8 mouse cellular contexts compared by ENCODE assay signal in the genomic region with DNA sequence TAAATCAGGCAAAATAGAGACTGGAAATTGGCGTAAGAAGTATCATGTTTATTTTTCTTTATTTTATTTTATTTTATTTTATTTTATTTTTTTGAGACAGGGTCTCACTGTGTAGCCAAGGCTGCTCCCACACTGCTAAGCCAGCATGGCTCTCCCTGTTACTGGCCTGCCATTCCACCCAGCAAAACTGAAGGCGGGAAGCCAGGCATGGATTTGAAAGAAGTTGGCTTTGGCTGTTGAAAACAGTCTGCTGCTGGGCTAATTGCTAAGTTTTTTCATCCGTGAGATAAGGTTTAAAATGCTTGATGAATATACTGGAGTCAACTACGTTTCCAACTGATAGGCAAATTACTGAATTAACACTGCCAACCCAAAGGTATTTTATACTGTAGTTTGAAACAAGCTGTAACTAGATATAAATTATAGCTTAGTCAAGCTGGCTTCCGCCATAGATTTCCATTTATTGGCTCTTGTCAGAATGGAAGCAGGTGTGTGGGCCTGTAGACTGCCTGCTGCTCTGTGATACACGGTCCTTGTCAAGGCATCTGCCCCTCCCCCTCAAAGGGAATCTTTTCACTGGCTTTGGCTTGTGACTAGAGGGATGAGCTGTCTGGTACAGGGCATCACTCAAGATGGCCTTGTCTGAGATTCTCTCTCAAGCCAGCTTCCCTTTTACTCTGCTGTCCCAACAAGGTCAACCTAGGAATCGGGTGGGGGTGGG. TPM values are rescaled to one million over a fixed set of nuclear protein-coding genes. Genes with fewer than 3 reads are reported as not detected.
A peak's percentile ranks its signal among the peaks of the same experiment; 100 is the strongest.
DNase-seq lines count a peak whose midpoint lies in the region; ATAC-seq and TF ChIP-seq lines count a peak whose summit lies in the region.

No protein-coding gene starts in this region.

- H3K9me3 ChIP-seq in hindbrain, embryonic 14.5 days (ENCODE audit: control insufficient read depth, low read length): no peaks in the 10 kb centered on the region
- no peaks in the 10 kb centered on the region for H3K9me3 ChIP-seq in neural tube, embryonic 12.5 days

- peaks cover 12% of the 10 kb centered on the region for H3K4me1 ChIP-seq in liver, adult 2 months (ENCODE audit: control insufficient read depth, insufficient read depth, low read length)
- H3K4me1 ChIP-seq in hindbrain, embryonic 14.5 days (replicated peaks; ENCODE audit: control insufficient read depth, insufficient read depth, low read length): peaks cover 66% of the 10 kb centered on the region
- H3K4me1 ChIP-seq in neural tube, embryonic 12.5 days: peaks cover 72% of the 10 kb centered on the region

- no peak for TF ChIP-seq CTCF in liver, adult 2 months (IDR thresholded peaks at IDR 0.05; ENCODE audit: low read depth, low read length)

- peak overlapping the region; percentile 61 for H3K4me2 ChIP-seq in hindbrain, embryonic 14.5 days (replicated peaks)
- H3K4me2 ChIP-seq in neural tube, embryonic 12.5 days (replicated peaks): peak overlapping the region; percentile 83

- TF ChIP-seq POLR2A in liver, adult 2 months (IDR thresholded peaks at IDR 0.05; ENCODE audit: extremely low read depth, insufficient read depth, low read length): no peak

- no peak for ATAC-seq in hindbrain, embryonic 14.5 days (ENCODE audit: low FRiP score)
- peak; percentile 57 for ATAC-seq in neural tube, embryonic 12.5 days (ENCODE audit: low FRiP score, low read depth)
- ATAC-seq in megakaryocyte, adult 5-6 weeks (ENCODE audit: poor library complexity, severe bottlenecking): no peak
- no peak for ATAC-seq in frontal cortex, adult (ENCODE audit: low TSS enrichment)

- DNase-seq in liver, adult 2 months (ENCODE audit: extremely low read depth, low read depth, low spot score): no peak
- DNase-seq in liver: no peak
- DNase-seq in embryo, embryonic 10.5 days (ENCODE audit: low spot score): peak; percentile 79
- DNase-seq in hindbrain, embryonic 14.5 days (ENCODE audit: low spot score): peak; percentile 66
- DNase-seq in ovary, postnatal 10 days (ENCODE audit: low spot score): no peak

- H3K9ac ChIP-seq in liver, adult 2 months (ENCODE audit: low read depth, low read length): peak overlapping the region; percentile 45; the same call in 1 of the 2 replicates
- H3K9ac ChIP-seq in hindbrain, embryonic 14.5 days: peak overlapping the region; percentile 88
- peak overlapping the region; percentile 95 for H3K9ac ChIP-seq in neural tube, embryonic 12.5 days

- peaks cover 6% of the 10 kb centered on the region; the same call in 1 of the 2 replicates for H3K36me3 ChIP-seq in liver, adult 2 months (ENCODE audit: control insufficient read depth, insufficient read depth, low read length)
- no peaks in the 10 kb centered on the region for H3K36me3 ChIP-seq in hindbrain, embryonic 14.5 days (replicated peaks; ENCODE audit: control insufficient read depth, insufficient read depth)
- no peaks in the 10 kb centered on the region for H3K36me3 ChIP-seq in neural tube, embryonic 12.5 days

- H3K79me2 ChIP-seq in liver, adult 2 months (ENCODE audit: control insufficient read depth, insufficient read depth, low read length): peaks cover 15% of the 10 kb centered on the region; the same call in 1 of the 2 replicates

- 0 out of 2 replicates have a peak overlapping the region, but pooled peaks have one; percentile 4 for H3K27ac ChIP-seq in liver, adult 2 months (replicated peaks; ENCODE audit: insufficient read depth, low read depth, low read length)
- peak overlapping the region; percentile 83 for H3K27ac ChIP-seq in hindbrain, embryonic 14.5 days
- H3K27ac ChIP-seq in neural tube, embryonic 12.5 days: peak overlapping the region; percentile 77

- H3K27me3 ChIP-seq in liver, adult 2 months (ENCODE audit: control insufficient read depth, insufficient read depth, low read length): no peaks in the 10 kb centered on the region
- H3K27me3 ChIP-seq in hindbrain, embryonic 14.5 days (ENCODE audit: control insufficient read depth, insufficient read depth, low read length): no peaks in the 10 kb centered on the region
- no peaks in the 10 kb centered on the region for H3K27me3 ChIP-seq in neural tube, embryonic 12.5 days (replicated peaks)

- WGBS in liver, adult 2 months: 79% methylated on average over 7 of the region's 7 CpGs
- 19% methylated on average over 7 of the region's 7 CpGs for WGBS in hindbrain, embryonic 14.5 days
- 24% methylated on average over 7 of the region's 7 CpGs for WGBS in neural tube, embryonic 12.5 days

- peak overlapping the region; percentile 23; the same call in 1 of the 2 replicates for H3K4me3 ChIP-seq in liver, adult 2 months (ENCODE audit: insufficient read depth, low read depth, low read length)
- H3K4me3 ChIP-seq in hindbrain, embryonic 14.5 days (replicated peaks; ENCODE audit: low read length): peak overlapping the region; percentile 78
- peak overlapping the region; percentile 91 for H3K4me3 ChIP-seq in neural tube, embryonic 12.5 days

RNA-seq across cellular contexts. Expression of gene Cemip2, which starts 3.1 kb away (rescaled TPM):
- total RNA-seq in liver, adult 2 months (2014; rRNA removed): 18.1 and 18.4 TPM in 2 replicates
- polyA plus RNA-seq in liver, adult 2 months (2012; rRNA removed): 2.3 and 2.9 TPM in 2 replicates
- polyA plus RNA-seq in hindbrain, embryonic 14.5 days (2014; fragmentation: Nextera tagmentation; extraction: Ambion mirVana): 26.4 and 26.8 TPM in 2 replicates
- 85.7 and 89.1 TPM in 2 replicates for polyA plus RNA-seq in neural tube, embryonic 12.5 days (2016; fragmentation: Nextera tagmentation; extraction: Ambion mirVana)
- 8.1 and 9.0 TPM in 2 replicates for total RNA-seq in megakaryocyte, adult 5-6 weeks (2015)
- total RNA-seq in megakaryocyte, adult 5-6 weeks (2017): 16.0 and 19.3 TPM in 2 replicates

Comparison
In these comparisons a context has a peak if more than half of its experiments do, and no peak if none do; other contexts are left out.
1. DNase-seq: peak in embryo, embryonic 10.5 days (single experiment) and hindbrain, embryonic 14.5 days (single experiment); none in liver, adult 2 months (single experiment), liver (single experiment) and ovary, postnatal 10 days (single experiment).
2. H3K27ac ChIP-seq: peak in every context shown above with its lines; median percentile 83 in hindbrain, embryonic 14.5 days; 77 in neural tube, embryonic 12.5 days; 4 in liver, adult 2 months.
3. H3K4me3 ChIP-seq: peak in every context shown above with its lines; median percentile 91 in neural tube, embryonic 12.5 days; 78 in hindbrain, embryonic 14.5 days; 23 in liver, adult 2 months.
4. H3K9ac ChIP-seq: peak in every context shown above with its lines; median percentile 95 in neural tube, embryonic 12.5 days; 88 in hindbrain, embryonic 14.5 days; 45 in liver, adult 2 months.